Mouse (Mus musculus) C2C12 (cell line): ENCODE measurements around the gene Vwa3b.

Experiments
- CEBPB ChIP-seq: IDR thresholded peaks from one replicate; pipeline ENCODE4 v1.6.1; 2011; ENCODE audit warnings: low read depth, mild to moderate bottlenecking, control low read depth, moderate library complexity
- CTCF ChIP-seq: IDR thresholded peaks from one replicate; pipeline ENCODE4 v1.5.1; 2011; ENCODE audit not compliant: control insufficient read depth, insufficient read depth, insufficient read length

- TF ChIP-seq CEBPB = no peak
- TF ChIP-seq CTCF = no peak
Observed at GRCm38 (mm10) chr1:37049159-37049558, 22.8 kb downstream of the Vwa3b start.
